Mouse (Mus musculus) cerebellum, adult 2 months (tissue): Measurements from ENCODE around the gene G6pc3.

Experiments used
- CTCF ChIP-seq: fragments of 200-500 bp; IDR thresholded peaks from 2 replicates; pipeline ENCODE4 v1.5.1; 2011; ENCODE audit warnings: low read depth, mild to moderate bottlenecking, control low read depth, low read length, moderate library complexity, borderline replicate concordance; ENCODE audit not compliant: insufficient read depth
- POLR2A ChIP-seq: fragments of 200-500 bp; IDR thresholded peaks from 2 replicates; pipeline ENCODE4 v1.6.1; 2011; ENCODE audit warnings: low read length, control low read depth, borderline replicate concordance; ENCODE audit not compliant: insufficient read depth

- TF ChIP-seq CTCF (no peak), POLR2A (no peak)
Measured at GRCm38 (mm10) chr11:102207825-102208777, 18.7 kb downstream of the G6pc3 start.
